Mouse (Mus musculus) thymus, adult 2 months (tissue): Measurements from ENCODE around the gene Anxa5.

Source experiments
- CTCF ChIP-seq: fragments of 200-500 bp; IDR thresholded peaks from 2 replicates; pipeline ENCODE4 v1.5.1; 2012; ENCODE audit warnings: mild to moderate bottlenecking, control low read depth, low read length, moderate library complexity, borderline replicate concordance; ENCODE audit not compliant: control insufficient read depth, poor library complexity, insufficient read depth; ENCODE audit errors: extremely low read depth
- POLR2A ChIP-seq: fragments of 200-500 bp; IDR thresholded peaks from 2 replicates; pipeline ENCODE4 v1.6.1; 2012; ENCODE audit warnings: mild to moderate bottlenecking, low read length, control low read depth, moderate library complexity; ENCODE audit not compliant: control insufficient read depth, poor library complexity, insufficient read depth; ENCODE audit errors: extremely low read depth

DNA sequence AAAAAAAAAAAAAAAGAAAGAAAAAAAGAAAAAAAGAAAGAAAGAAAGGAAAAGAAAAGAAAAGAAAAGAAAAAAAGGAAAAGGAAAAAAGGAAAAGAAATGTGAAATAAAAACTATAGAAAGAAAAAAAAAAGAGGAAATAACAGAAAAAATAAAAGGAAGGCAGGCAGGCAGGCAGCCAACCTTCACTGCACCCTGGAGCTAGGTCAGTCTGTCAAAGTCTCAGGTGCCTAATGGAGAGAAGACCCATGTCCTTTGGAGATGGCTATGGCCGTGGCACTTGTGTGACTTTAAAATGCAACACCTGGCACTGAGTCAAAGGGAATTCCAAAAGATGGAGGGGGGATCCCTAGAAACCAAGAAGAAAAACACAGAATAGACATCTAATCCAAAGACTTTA, 12.7 kb upstream of the Anxa5 start:
- TF ChIP-seq CTCF (no peak), POLR2A (no peak)
